Comparison of ENCODE assay signal across 18 mouse cellular contexts in genomic region chr3:104609690-104610380, GRCm38 (mm10). TPM values are rescaled to one million over a fixed set of nuclear protein-coding genes. Genes with fewer than 3 reads are reported as not detected.
DNase-seq lines count a peak whose midpoint lies in the region; ATAC-seq and TF ChIP-seq lines count a peak whose summit lies in the region.
"Had no signal": no experiment of that assay in that cellular context is flagged by ENCODE, and none has a peak within 500 bp of the region (broad histone marks: within the 10 kb centered on the region; RNA-seq: fewer than 3 reads in every experiment).

No protein-coding gene starts in this region.

- H3K9me3 ChIP-seq in forebrain, embryonic 13.5 days (replicated peaks): no peaks in the 10 kb centered on the region
- H3K9me3 ChIP-seq in forebrain, embryonic 10.5 days: no peaks in the 10 kb centered on the region
- no peaks in the 10 kb centered on the region for H3K9me3 ChIP-seq in heart, postnatal 0 days (replicated peaks; ENCODE audit: control insufficient read depth, low read length)
- H3K9me3 ChIP-seq in heart, embryonic 11.5 days (replicated peaks; ENCODE audit: control insufficient read depth, low read length): no peaks in the 10 kb centered on the region
- H3K9me3 ChIP-seq in forebrain, postnatal 0 days (ENCODE audit: low read length): no peaks in the 10 kb centered on the region
- H3K9me3 ChIP-seq: hindbrain, embryonic 12.5 days; limb, embryonic 15.5 days; midbrain, embryonic 12.5 days had no signal

- TF ChIP-seq EP300 in heart, postnatal 0 days (IDR thresholded peaks at IDR 0.05; ENCODE audit: low read depth): no peak

- no peak overlapping the region for H3K9ac ChIP-seq in forebrain, embryonic 13.5 days
- H3K9ac ChIP-seq in heart, postnatal 0 days (replicated peaks; ENCODE audit: low read depth, low read length): no peak overlapping the region
- no peak overlapping the region for H3K9ac ChIP-seq in heart, embryonic 11.5 days (ENCODE audit: low read depth, low read length)
- no peak overlapping the region for H3K9ac ChIP-seq in forebrain, postnatal 0 days
- H3K9ac ChIP-seq: hindbrain, embryonic 12.5 days; limb, embryonic 15.5 days; liver, postnatal 0 days; midbrain, embryonic 12.5 days had no signal

- no peak overlapping the region for H3K4me2 ChIP-seq in forebrain, embryonic 13.5 days
- no peak overlapping the region for H3K4me2 ChIP-seq in heart, postnatal 0 days (ENCODE audit: low read depth, low read length)
- H3K4me2 ChIP-seq in heart, embryonic 11.5 days: no peak overlapping the region
- no peak overlapping the region for H3K4me2 ChIP-seq in forebrain, postnatal 0 days (ENCODE audit: low read depth)
- H3K4me2 ChIP-seq: hindbrain, embryonic 12.5 days; limb, embryonic 15.5 days; midbrain, embryonic 12.5 days had no signal

- TF ChIP-seq CTCF in heart, postnatal 0 days (IDR thresholded peaks at IDR 0.05; ENCODE audit: low read depth): no peak
- no peak for TF ChIP-seq CTCF in forebrain, postnatal 0 days (IDR thresholded peaks at IDR 0.05; ENCODE audit: low read depth)

- no peak overlapping the region for H3K4me3 ChIP-seq in forebrain, embryonic 13.5 days
- no peak overlapping the region for H3K4me3 ChIP-seq in forebrain, embryonic 10.5 days
- H3K4me3 ChIP-seq in heart, postnatal 0 days (ENCODE audit: low read depth, low read length): no peak overlapping the region
- no peak overlapping the region for H3K4me3 ChIP-seq in heart, embryonic 11.5 days (ENCODE audit: low read depth, low read length)
- no peak overlapping the region for H3K4me3 ChIP-seq in forebrain, postnatal 0 days (ENCODE audit: low read depth, low read length)
- H3K4me3 ChIP-seq: hindbrain, embryonic 12.5 days; limb, embryonic 15.5 days; midbrain, embryonic 12.5 days had no signal

- DNase-seq in forebrain, embryonic 10.5 days (ENCODE audit: extremely low spot score, low spot score): no peak
- DNase-seq in heart, postnatal 0 days (ENCODE audit: low spot score): peak; percentile 39
- DNase-seq in adrenal gland, adult 8-10 months: peak; percentile 26
- DNase-seq in forebrain, postnatal 0 days: no peak
- DNase-seq in embryo, embryonic 9.5 days (ENCODE audit: extremely low spot score): no peak
- DNase-seq in layer of hippocampus, postnatal 10 days (ENCODE audit: low spot score in 2 of 2): no peak
- DNase-seq: B cell, adult 2 months; cerebellum, adult 8-10 months; kidney, postnatal 10 days; liver, postnatal 0 days; lung, postnatal 36 days; spleen, adult 18-20 months had no signal

- peak; percentile 33; the same call in 1 of the 2 replicates for ATAC-seq in forebrain, embryonic 13.5 days
- peak; percentile 60; the same call in 1 of the 2 replicates for ATAC-seq in heart, postnatal 0 days (ENCODE audit: insufficient read depth, low read depth)
- no peak for ATAC-seq in heart, embryonic 11.5 days (replicated peaks; ENCODE audit: insufficient number of reproducible peaks, low FRiP score, low TSS enrichment)
- peak; percentile 40 for ATAC-seq in forebrain, postnatal 0 days
- ATAC-seq: intestine, postnatal 0 days; liver, postnatal 0 days had no signal

- H3K27ac ChIP-seq in forebrain, embryonic 13.5 days: no peak overlapping the region
- H3K27ac ChIP-seq in forebrain, embryonic 10.5 days: no peak overlapping the region
- peak overlapping the region; percentile 52; the same call in 1 of the 2 replicates for H3K27ac ChIP-seq in heart, postnatal 0 days (ENCODE audit: low read depth)
- no peak overlapping the region for H3K27ac ChIP-seq in heart, embryonic 11.5 days (ENCODE audit: low read depth, low read length)
- 0 out of 2 replicates have a peak overlapping the region, but pooled peaks have one; percentile 17 for H3K27ac ChIP-seq in forebrain, postnatal 0 days (ENCODE audit: low read depth, low read length)
- H3K27ac ChIP-seq: hindbrain, embryonic 12.5 days; limb, embryonic 15.5 days; midbrain, embryonic 12.5 days had no signal

- no peaks in the 10 kb centered on the region for H3K27me3 ChIP-seq in forebrain, embryonic 13.5 days
- no peaks in the 10 kb centered on the region for H3K27me3 ChIP-seq in forebrain, embryonic 10.5 days (ENCODE audit: poor library complexity, severe bottlenecking)
- no peaks in the 10 kb centered on the region for H3K27me3 ChIP-seq in heart, postnatal 0 days (ENCODE audit: control insufficient read depth, insufficient read depth, low read length)
- no peaks in the 10 kb centered on the region for H3K27me3 ChIP-seq in heart, embryonic 11.5 days (ENCODE audit: control insufficient read depth, insufficient read depth, low read length)
- H3K27me3 ChIP-seq in forebrain, postnatal 0 days (ENCODE audit: insufficient read depth, low read length): no peaks in the 10 kb centered on the region
- H3K27me3 ChIP-seq: hindbrain, embryonic 12.5 days; limb, embryonic 15.5 days; midbrain, embryonic 12.5 days had no signal

- WGBS in forebrain, embryonic 13.5 days: 55% methylated on average over 8 of the region's 8 CpGs
- 88% methylated on average over 8 of the region's 8 CpGs for WGBS in forebrain, embryonic 10.5 days
- 36% methylated on average over 8 of the region's 8 CpGs for WGBS in heart, postnatal 0 days
- 64% methylated on average over 8 of the region's 8 CpGs for WGBS in heart, embryonic 11.5 days (ENCODE audit: insufficient replicate concordance)
- 40% methylated on average over 8 of the region's 8 CpGs for WGBS in forebrain, postnatal 0 days

- H3K36me3 ChIP-seq in forebrain, embryonic 13.5 days (ENCODE audit: poor library complexity, severe bottlenecking): no peaks in the 10 kb centered on the region
- H3K36me3 ChIP-seq in forebrain, embryonic 10.5 days (replicated peaks): no peaks in the 10 kb centered on the region
- H3K36me3 ChIP-seq in heart, postnatal 0 days (replicated peaks; ENCODE audit: control insufficient read depth, insufficient read depth, low read length): no peaks in the 10 kb centered on the region
- H3K36me3 ChIP-seq in heart, embryonic 11.5 days (ENCODE audit: control insufficient read depth, insufficient read depth, low read length): no peaks in the 10 kb centered on the region
- no peaks in the 10 kb centered on the region for H3K36me3 ChIP-seq in forebrain, postnatal 0 days (ENCODE audit: insufficient read depth)
- H3K36me3 ChIP-seq: hindbrain, embryonic 12.5 days; limb, embryonic 15.5 days; midbrain, embryonic 12.5 days had no signal

- H3K4me1 ChIP-seq in forebrain, embryonic 13.5 days: peaks cover 9% of the 10 kb centered on the region; the same call in 1 of the 2 replicates
- no peaks in the 10 kb centered on the region for H3K4me1 ChIP-seq in forebrain, embryonic 10.5 days
- H3K4me1 ChIP-seq in heart, postnatal 0 days (ENCODE audit: control insufficient read depth, insufficient read depth): peaks cover 21% of the 10 kb centered on the region
- no peaks in the 10 kb centered on the region for H3K4me1 ChIP-seq in heart, embryonic 11.5 days (ENCODE audit: control insufficient read depth, insufficient read depth, low read length)
- 0 out of 2 replicates have a peak, but pooled peaks cover 4% of the 10 kb centered on the region for H3K4me1 ChIP-seq in forebrain, postnatal 0 days (ENCODE audit: insufficient read depth)
- H3K4me1 ChIP-seq: hindbrain, embryonic 12.5 days; limb, embryonic 15.5 days; midbrain, embryonic 12.5 days had no signal

RNA-seq across cellular contexts. Expression of gene Slc16a1, which starts 28.6 kb away (rescaled TPM):
- 18.4 and 19.7 TPM in 2 replicates for polyA plus RNA-seq in forebrain, embryonic 13.5 days (2015; fragmentation: Nextera tagmentation; extraction: Ambion mirVana)
- polyA plus RNA-seq in forebrain, embryonic 10.5 days (2016; fragmentation: Nextera tagmentation; extraction: Ambion mirVana): 57.3 and 60.0 TPM in 2 replicates
- 213 and 255 TPM in 2 replicates for total RNA-seq in heart, postnatal 0 days (2014; rRNA removed; ENCODE audit: low replicate concordance)
- 73.4 and 104 TPM in 2 replicates for polyA plus RNA-seq in heart, postnatal 0 days (2015; fragmentation: Nextera tagmentation; extraction: Ambion mirVana)
- polyA plus RNA-seq in heart, embryonic 11.5 days (2014; fragmentation: Nextera tagmentation; extraction: Ambion mirVana): 76.4 and 84.3 TPM in 2 replicates
- 10 to 100 TPM; 17.5 to 29.1 (median 23.5) TPM for total RNA-seq in adrenal gland, adult 8-10 months (2022)
- 32.1 and 33.4 TPM in 2 replicates for total RNA-seq in forebrain, postnatal 0 days (2014; rRNA removed)
- 17.4 and 20.2 TPM in 2 replicates for polyA plus RNA-seq in forebrain, postnatal 0 days (2015; fragmentation: Nextera tagmentation; extraction: Ambion mirVana)
- 10 to 100 TPM; 76.3 to 82.4 TPM for total RNA-seq in layer of hippocampus, postnatal 10 days (2021)

Comparison
In these comparisons a context has a peak if more than half of its experiments do, and no peak if none do; other contexts are left out.
1. H3K27ac ChIP-seq: peak in heart, postnatal 0 days (single experiment) and forebrain, postnatal 0 days (single experiment); none in forebrain, embryonic 13.5 days (single experiment), forebrain, embryonic 10.5 days (single experiment) and heart, embryonic 11.5 days (single experiment).
2. DNase-seq: peak in heart, postnatal 0 days (single experiment) and adrenal gland, adult 8-10 months (single experiment); none in forebrain, embryonic 10.5 days (single experiment), forebrain, postnatal 0 days (single experiment), embryo, embryonic 9.5 days (single experiment) and layer of hippocampus, postnatal 10 days (0 of 2).